Mouse (Mus musculus) CH12.LX (cell line): ENCODE results near the gene Spsb2. TPM values are rescaled to one million over a fixed set of nuclear protein-coding genes. Genes with fewer than 3 reads are reported as not detected.

Experiments
- DNase-seq: peaks from one replicate; pipeline ENCODE4 v3.0.0-alpha.2; 2013; ENCODE audit errors: extremely low read depth
- H3K27ac ChIP-seq: 2 replicates; pipeline ENCODE4 v1.5.1; 2012; ENCODE audit warnings: low read depth, mild to moderate bottlenecking, control low read depth, moderate library complexity; ENCODE audit not compliant: insufficient read depth
- H3K27me3 ChIP-seq: replicated peaks from 2 replicates; pipeline ENCODE3; 2012; ENCODE audit warnings: inconsistent platforms
- H3K36me3 ChIP-seq, 2 experiments: replicated peaks in 1 of 2; 2 replicates each; pipeline versions ENCODE3 to v1.6.1; 2012; ENCODE audit warnings: inconsistent platforms in 1 of 2, low read length in 1 of 2, mild to moderate bottlenecking in 1 of 2, mixed read lengths in 1 of 2, moderate library complexity in 1 of 2; ENCODE audit not compliant: control insufficient read depth in 1 of 2, insufficient read depth in 1 of 2
- H3K4me1 ChIP-seq, 2 experiments: 2 replicates each; pipeline ENCODE4 v1.6.1; 2012; ENCODE audit warnings: inconsistent platforms in 1 of 2, moderate library complexity in 1 of 2; ENCODE audit not compliant: insufficient read depth in 2 of 2, control insufficient read depth in 1 of 2
- H3K4me2 ChIP-seq: 2 replicates; pipeline ENCODE4 v1.6.1; 2012; ENCODE audit warnings: low read depth, mild to moderate bottlenecking, control low read depth; ENCODE audit not compliant: poor library complexity, insufficient read depth, severe bottlenecking
- H3K4me3 ChIP-seq, 3 experiments: fragments of 150-350 bp in 1 of 3; sonication (generic) in 1 of 3; replicated peaks in 1 of 3; 2 replicates each; pipeline versions ENCODE3 to v1.5.1; 2011 to 2012; ENCODE audit warnings: low read depth in 2 of 3, low read length in 2 of 3, mild to moderate bottlenecking in 2 of 3, moderate library complexity in 2 of 3, control low read depth in 1 of 3, improper control_type of control experiment in 1 of 3, inconsistent platforms in 1 of 3, mixed read lengths in 1 of 3; ENCODE audit not compliant: poor library complexity in 1 of 3
- H3K79me2 ChIP-seq: replicated peaks from 2 replicates; pipeline ENCODE4 v1.6.1; 2012; ENCODE audit warnings: mild to moderate bottlenecking, moderate library complexity; ENCODE audit not compliant: control insufficient read depth, poor library complexity, insufficient read depth, severe bottlenecking; ENCODE audit errors: extremely low read depth
- H3K9ac ChIP-seq: 2 replicates; pipeline ENCODE4 v1.6.1; 2012; ENCODE audit warnings: low read depth, mild to moderate bottlenecking, control low read depth, moderate library complexity; ENCODE audit not compliant: insufficient read depth
- H3K9me3 ChIP-seq: replicated peaks from 2 replicates; pipeline ENCODE3; 2012; ENCODE audit warnings: low read length, inconsistent platforms, mixed read lengths
- BHLHE40 ChIP-seq: IDR thresholded peaks from 2 replicates; pipeline ENCODE4 v1.6.1; 2011; ENCODE audit warnings: mild to moderate bottlenecking, low read depth, low read length, improper control_type of control experiment
- CHD1 ChIP-seq: IDR thresholded peaks from 2 replicates; pipeline ENCODE4 v1.6.1; 2012; ENCODE audit warnings: low read depth, low read length, improper control_type of control experiment, inconsistent platforms
- CTCF ChIP-seq, 2 experiments: IDR thresholded peaks in 1 of 2; conservative IDR thresholded peaks in 1 of 2; 2 replicates each; pipeline ENCODE4 v1.5.1; 2011 to 2012; ENCODE audit warnings: low read depth in 2 of 2, low read length in 2 of 2, improper control_type of control experiment in 1 of 2, inconsistent platforms in 1 of 2, mild to moderate bottlenecking in 1 of 2, moderate library complexity in 1 of 2
- ETS1 ChIP-seq: conservative IDR thresholded peaks from 2 replicates; pipeline ENCODE4 v1.6.1; 2012; ENCODE audit warnings: low read depth, mild to moderate bottlenecking, inconsistent platforms, low read length, improper control_type of control experiment, moderate library complexity
- HCFC1 ChIP-seq: IDR thresholded peaks from 2 replicates; pipeline ENCODE4 v1.6.1; 2012; ENCODE audit warnings: low read depth, mild to moderate bottlenecking, inconsistent platforms, low read length, improper control_type of control experiment
- MAX ChIP-seq: IDR thresholded peaks from 2 replicates; pipeline ENCODE4 v1.6.1; 2011; ENCODE audit warnings: low read length, improper control_type of control experiment
- MAZ ChIP-seq: IDR thresholded peaks from 2 replicates; pipeline ENCODE4 v1.6.1; 2012; ENCODE audit warnings: low read depth, mild to moderate bottlenecking, inconsistent platforms, low read length, improper control_type of control experiment, moderate library complexity
- MEF2A ChIP-seq: IDR thresholded peaks from 2 replicates; pipeline ENCODE4 v1.6.1; 2014; ENCODE audit warnings: low read depth, mild to moderate bottlenecking, inconsistent platforms, low read length, improper control_type of control experiment, borderline replicate concordance
- NELFE ChIP-seq: IDR thresholded peaks from 2 replicates; pipeline ENCODE4 v1.6.1; 2011; ENCODE audit warnings: low read depth, low read length, improper control_type of control experiment
- POLR2A ChIP-seq: IDR thresholded peaks from 2 replicates; pipeline ENCODE4 v1.6.1; 2011; ENCODE audit warnings: low read depth, mild to moderate bottlenecking, improper control_type of control experiment, low read length
- RAD21 ChIP-seq: IDR thresholded peaks from 2 replicates; pipeline ENCODE4 v1.6.1; 2011; ENCODE audit warnings: low read depth, mild to moderate bottlenecking, low read length, improper control_type of control experiment, moderate library complexity
- SIN3A ChIP-seq: IDR thresholded peaks from 2 replicates; pipeline ENCODE4 v1.6.1; 2012; ENCODE audit warnings: low read length, improper control_type of control experiment, inconsistent platforms
- SMC3 ChIP-seq: IDR thresholded peaks from 2 replicates; pipeline ENCODE4 v1.6.1; 2011; ENCODE audit warnings: low read depth, low read length, improper control_type of control experiment
- TCF12 ChIP-seq: IDR thresholded peaks from 2 replicates; pipeline ENCODE4 v1.6.1; 2014; ENCODE audit warnings: low read depth, mild to moderate bottlenecking, inconsistent platforms, low read length, improper control_type of control experiment
- ZNF384 ChIP-seq: IDR thresholded peaks from 2 replicates; pipeline ENCODE4 v1.6.1; 2012; ENCODE audit warnings: low read depth, low read length, improper control_type of control experiment, inconsistent platforms
- dilution Hi-C: fragments of 300-500 bp; cut with MboI; formaldehyde crosslinking; loops from 2 replicates; pipeline ENCODE4 v1.14.3; 2020; ENCODE audit warnings: low sequenced_read_pairs; ENCODE audit not compliant: extremely low pct_unique_long_range_greater_than_20kb, extremely low pct_ligation_motif_present
- in situ Hi-C: fragments of 300-500 bp; cut with MboI; formaldehyde crosslinking; loops from 3 replicates; pipeline ENCODE4 v1.14.3; 2019; ENCODE audit warnings: low sequenced_read_pairs, low pct_ligation_motif_present, low pct_unique_long_range_greater_than_20kb, mixed read lengths
- polyA plus RNA-seq: library from polyadenylated mRNA; unstranded; fragments of >175 nt; gene quantifications from 2 replicates; pipeline ENCODE4 v1.2.1, GENCODE M21; 2012; ENCODE audit warnings: low read depth; ENCODE audit not compliant: insufficient read length
- total RNA-seq, 2 experiments: library from RNA; depleted of rRNA; stranded (reverse); fragments of 300-350 nt in 1 of 2; fragments of >200 nt in 1 of 2; gene quantifications; 2 replicates each; pipeline ENCODE4 v1.2.3; 2012 to 2014

Spsb2 gene
- total and polyA plus RNA-seq, 3 experiments = 2.4 to 3.3 TPM; not detected in 1

DNA sequence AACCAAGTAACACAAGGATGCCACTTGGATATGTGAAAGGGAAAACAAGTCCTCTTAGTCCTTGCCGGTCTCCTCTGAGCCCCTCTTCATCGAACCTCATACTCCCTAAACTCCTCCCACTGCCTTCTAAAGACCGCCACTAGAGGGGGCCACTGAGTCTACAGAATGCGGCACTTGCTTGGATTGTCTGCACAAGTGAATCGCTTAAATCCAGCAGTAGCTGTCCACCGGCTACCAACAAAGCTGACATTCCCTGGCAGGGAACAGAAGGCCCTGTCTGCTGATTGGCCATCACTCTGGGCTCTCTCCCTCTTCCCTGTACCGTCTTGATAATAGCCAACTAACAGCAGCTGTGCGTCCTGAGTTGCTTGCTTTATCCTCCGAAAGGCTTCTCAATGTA is 38.8 kb downstream of the Spsb2 start:
- in situ Hi-C loops = loop anchor here (10.0 kb wide), 1 partner anchor 87 kb away; the partner anchor contains the start of gene Mlf2
- H3K9ac ChIP-seq = no peak overlapping the region
- no peak overlapping the region for H3K27ac ChIP-seq
- no peaks in the 10 kb centered on the region for H3K79me2 ChIP-seq
- dilution Hi-C loops = no loop called here
- no peaks in the 10 kb centered on the region for H3K36me3 ChIP-seq
- TF ChIP-seq BHLHE40 (0 out of 2 replicates have a peak, but pooled peaks have one; percentile 11), ETS1 (no peak), TCF12 (no peak), HCFC1 (peak; percentile 21; the same call in 1 of the 2 replicates), POLR2A (no peak), MAX (peak; percentile 14; the same call in 1 of the 2 replicates), MEF2A (peak; percentile 23; the same call in 1 of the 2 replicates), SMC3 (peak; percentile 76), NELFE (0 out of 2 replicates have a peak, but pooled peaks have one; percentile 52), SIN3A (peak; percentile 48; the same call in 1 of the 2 replicates), MAZ (peak; percentile 58; the same call in 1 of the 2 replicates), CTCF (conservative IDR thresholded peaks at IDR 0.05 in 1 of 2, IDR thresholded peaks at IDR 0.05 in 1 of 2; ENCODE audit: low read depth in 2 of 2, low read length in 2 of 2) (peak; percentile 88 to 93), RAD21 (peak; percentile 62), ZNF384 (0 out of 2 replicates have a peak, but pooled peaks have one; percentile 8)
- peaks cover 3 to 20% of the 10 kb centered on the region in 2 experiments; a peak in 3 of 4 replicates for H3K4me1 ChIP-seq
- H3K4me2 ChIP-seq = no peak overlapping the region
- H3K9me3 ChIP-seq = no peaks in the 10 kb centered on the region
- peak; percentile 89 for DNase-seq
- H3K4me3 ChIP-seq = no peak overlapping the region
- peaks cover 24% of the 10 kb centered on the region for H3K27me3 ChIP-seq

DNA sequence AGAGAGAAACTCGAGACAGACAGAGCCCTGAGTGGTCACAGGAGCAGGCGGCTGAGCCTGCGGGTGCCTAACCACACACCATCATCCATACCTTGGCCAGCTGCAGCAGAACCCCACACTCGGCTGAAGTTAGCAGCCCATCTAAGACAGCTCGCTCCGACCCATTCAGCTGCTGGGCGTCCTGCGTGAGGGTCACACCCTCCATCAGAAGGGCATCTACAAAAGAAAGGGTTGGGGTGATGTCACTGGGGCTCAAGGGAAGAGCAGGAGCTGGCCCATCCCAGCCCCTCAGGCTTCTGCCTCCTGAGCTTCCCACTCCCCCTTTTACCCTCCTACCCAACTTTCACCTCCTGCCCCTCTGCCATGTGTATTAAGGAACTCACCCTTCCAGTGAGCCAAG is 42.1 kb downstream of the Spsb2 start:
- no peaks in the 10 kb centered on the region for H3K9me3 ChIP-seq
- H3K36me3 ChIP-seq = no peaks in the 10 kb centered on the region
- H3K27me3 ChIP-seq = peaks cover 48% of the 10 kb centered on the region
- no peak overlapping the region for H3K9ac ChIP-seq
- TF ChIP-seq CHD1 = no peak
- H3K4me1 ChIP-seq = peaks cover 0 to 4% of the 10 kb centered on the region in 2 experiments; a peak in 2 of 4 replicates
- dilution Hi-C loops = no loop called here
- no peak overlapping the region for H3K4me3 ChIP-seq
- no peak overlapping the region for H3K4me2 ChIP-seq
- no peaks in the 10 kb centered on the region for H3K79me2 ChIP-seq
- in situ Hi-C loops = loop anchor here (25.0 kb wide), 1 partner anchor 187 kb away; the partner anchor contains the start of genes Acrbp and Ing4
- H3K27ac ChIP-seq = no peak overlapping the region
- DNase-seq = no peak
